Mouse (Mus musculus): Measurements from ENCODE around the gene Nudc.

- TF ChIP-seq CTCF (IDR thresholded peaks at IDR 0.05; ENCODE audit: low read depth) = no peak
- TF ChIP-seq EP300 (optimal IDR thresholded peaks at IDR 0.05) = no peak
Measured at GRCm38 (mm10) chr4:133584059-133584951, 38.5 kb upstream of the Nudc start, which contains the start of gene Gpn2.

Data from stomach, postnatal 0 days (tissue).